Mouse (Mus musculus) liver, embryonic 14 days (tissue): ENCODE data around the gene Opn5. TPM values are rescaled to one million over a fixed set of nuclear protein-coding genes. Genes with fewer than 3 reads are reported as not detected.

Experiments
- polyA plus RNA-seq: library from polyadenylated mRNA; depleted of rRNA; stranded (reverse); fragments of >200 nt; gene quantifications from 2 replicates; pipeline ENCODE4 v1.2.3, GENCODE M21; 2012; rRNA removed

Gene Opn5
- not detected in 2 replicates for polyA plus RNA-seq

DNA sequence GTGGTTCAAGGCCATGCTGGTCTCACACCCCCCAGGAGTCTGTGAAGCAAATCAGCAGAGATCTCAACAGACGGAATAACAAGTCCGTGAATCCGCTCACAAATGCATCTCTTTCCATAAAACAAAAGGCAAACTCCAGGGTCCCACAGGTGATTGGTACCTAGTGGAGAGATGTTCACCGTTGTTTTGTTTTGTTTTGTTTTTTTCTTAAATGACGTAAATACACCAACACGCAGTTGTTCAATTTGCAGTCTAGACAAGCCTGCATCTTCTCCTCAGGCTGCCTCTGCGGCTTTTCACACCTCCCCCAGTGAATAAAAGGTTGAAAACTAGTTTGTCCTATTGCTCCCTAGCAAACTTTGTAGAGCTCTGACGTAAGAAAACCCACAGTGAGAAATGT is at the start of gene Opn5:
Opn5 (minus strand) TSS at position 101 of the 400 bp plus-strand sequence.

Other genes with a start within 250 kb of the Opn5 start
- gene Adgrf4, start 80.9 kb upstream of the Opn5 start, polyA plus RNA-seq: 0.06 TPM in 1 of 2 replicates, not detected in the other
- gene Adgrf2, start 130.8 kb upstream of the Opn5 start, polyA plus RNA-seq: 0.02 TPM in 1 of 2 replicates, not detected in the other